Mouse (Mus musculus) olfactory bulb, adult 2 months (tissue): Measurements from ENCODE around the gene Ino80d. TPM values are rescaled to one million over a fixed set of nuclear protein-coding genes. Genes with fewer than 3 reads are reported as not detected.

Source experiments
- H3K27ac ChIP-seq: fragments of 200-500 bp; 2 replicates; pipeline ENCODE4 v1.5.1; 2012; ENCODE audit warnings: low read depth, low read length; ENCODE audit not compliant: insufficient read depth
- H3K4me1 ChIP-seq: fragments of 200-500 bp; 2 replicates; pipeline ENCODE4 v1.6.1; 2012; ENCODE audit warnings: low read length; ENCODE audit not compliant: control insufficient read depth, insufficient read depth
- H3K4me3 ChIP-seq: fragments of 200-500 bp; 2 replicates; pipeline ENCODE4 v1.5.1; 2012; ENCODE audit warnings: mild to moderate bottlenecking, low read depth, low read length, moderate library complexity; ENCODE audit not compliant: insufficient read depth
- CTCF ChIP-seq: fragments of 200-500 bp; IDR thresholded peaks from 2 replicates; pipeline ENCODE4 v1.5.1; 2012; ENCODE audit warnings: low read depth, mild to moderate bottlenecking, low read length, moderate library complexity; ENCODE audit not compliant: insufficient read depth
- POLR2A ChIP-seq: fragments of 200-500 bp; IDR thresholded peaks from 2 replicates; pipeline ENCODE4 v1.6.1; 2012; ENCODE audit warnings: mild to moderate bottlenecking, low read depth, low read length, moderate library complexity; ENCODE audit not compliant: insufficient read depth
- WGBS: fragments of 180-500 bp; shearing (Covaris S2); methylation state at CpG from one replicate; pipeline ENCODE4 v1.1.7; 2018; 5-methylcytosine and 5-hydroxymethylcytosine counted together
- polyA plus RNA-seq: library from polyadenylated mRNA; stranded (reverse); fragments of >200 nt; gene quantifications from 2 replicates; pipeline ENCODE4 v1.2.4, GENCODE M21; 2012; ENCODE audit warnings: low replicate concordance; ENCODE audit not compliant: missing spikeins, insufficient read depth, insufficient read length

Ino80d gene
- polyA plus RNA-seq, 1 experiment: not detected

DNA sequence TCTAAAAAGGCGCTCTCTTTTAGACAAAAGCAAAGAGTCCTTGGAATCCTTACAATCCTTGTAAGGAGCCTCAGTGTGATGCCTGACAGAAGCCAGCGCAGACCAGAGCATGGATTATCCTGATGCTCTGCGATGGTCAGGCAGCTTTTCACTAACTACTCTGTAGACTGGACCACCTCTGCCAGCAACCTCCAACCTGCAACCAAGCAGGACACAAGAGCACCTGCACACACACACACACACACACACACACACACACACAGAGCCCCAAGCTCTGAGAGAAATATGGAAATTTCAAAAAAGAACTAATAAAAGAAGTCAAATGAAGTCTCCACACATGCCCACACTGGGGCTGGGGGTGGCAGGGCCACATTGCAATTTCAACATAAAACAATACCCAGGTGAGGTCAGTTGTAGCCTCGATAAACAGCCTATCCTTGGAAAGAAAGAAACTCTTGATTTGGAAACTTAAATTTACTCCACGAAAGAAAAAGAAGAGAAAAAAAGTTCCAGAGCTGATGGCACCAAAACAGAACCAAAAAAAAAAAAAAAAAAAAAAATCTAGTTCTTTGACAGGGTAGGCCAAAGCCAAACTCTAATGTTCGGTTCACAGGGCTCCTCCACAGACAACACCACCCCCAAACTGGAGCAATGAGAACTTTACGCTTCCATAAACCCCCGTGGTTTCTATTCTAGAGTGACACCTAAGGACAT, 2.2 kb downstream of the Ino80d start:
- H3K4me1 ChIP-seq: peaks cover 11% of the 10 kb centered on the region
- no peak overlapping the region for H3K27ac ChIP-seq
- peak overlapping the region; percentile 75 for H3K4me3 ChIP-seq
- TF ChIP-seq POLR2A (no peak), CTCF (no peak)
- 33% methylated on average over 8 of the region's 8 CpGs for WGBS

- TF ChIP-seq CTCF (peak; percentile 38; the same call in 1 of the 2 replicates), POLR2A (no peak)
- no peak overlapping the region for H3K27ac ChIP-seq
- WGBS: 51% methylated on average over 7 of the region's 7 CpGs
These were observed 3.8 kb downstream of the Ino80d start for GRCm38 (mm10) chr1:63110536-63111285.

DNA sequence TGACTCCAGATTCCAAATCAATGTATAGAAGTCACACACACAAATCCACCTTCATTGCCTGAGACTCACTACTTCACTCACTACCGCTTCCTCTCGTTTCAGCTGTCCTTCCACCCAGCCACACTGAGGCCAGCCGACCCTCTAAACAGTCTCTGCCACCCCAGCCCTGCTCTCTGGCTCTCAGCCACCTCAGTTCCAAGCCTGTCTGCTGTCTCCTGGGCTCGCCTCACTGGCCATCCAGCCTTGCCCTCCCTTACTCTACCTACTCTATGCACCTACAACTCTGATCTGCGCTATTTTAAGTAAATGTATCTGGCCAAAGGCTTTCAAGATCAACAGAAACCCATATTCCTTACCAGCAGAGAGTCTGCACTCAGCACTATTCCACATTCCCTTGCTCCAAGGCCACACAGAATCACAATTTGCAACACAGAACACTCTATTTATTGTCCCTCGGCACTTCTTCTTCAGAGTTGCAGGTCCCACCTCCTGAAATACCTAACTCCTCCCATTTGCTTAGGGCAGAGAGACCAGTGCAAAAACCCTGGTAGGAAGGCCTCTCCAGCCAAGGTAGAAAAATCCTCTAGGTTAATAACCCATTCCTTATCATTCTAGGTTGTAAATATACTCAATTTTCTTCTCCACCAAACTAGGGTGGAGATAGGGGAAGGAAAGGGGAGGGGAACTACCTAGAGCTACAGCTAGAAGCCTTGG, 6.7 kb downstream of the Ino80d start:
- TF ChIP-seq CTCF (no peak), POLR2A (no peak)
- H3K4me1 ChIP-seq: peaks cover 8% of the 10 kb centered on the region
- no peak overlapping the region for H3K4me3 ChIP-seq
- H3K27ac ChIP-seq: no peak overlapping the region
- 58% methylated on average over 6 of the region's 6 CpGs for WGBS

More at GRCm38 (mm10) chr1:63110536-63111285, 3.8 kb downstream of the Ino80d start:
- H3K4me3 ChIP-seq: no peak overlapping the region
- H3K4me1 ChIP-seq: peaks cover 10% of the 10 kb centered on the region

GRCm38 (mm10) chr1:63102758-63103451, 11.6 kb downstream of the Ino80d start:
- 92% methylated on average over 12 of the region's 12 CpGs for whole genome bisulfite sequencing
- H3K27ac ChIP-seq: no peak overlapping the region
- H3K4me3 ChIP-seq: no peak overlapping the region
- peaks cover 5% of the 10 kb centered on the region; the same call in 1 of the 2 replicates for H3K4me1 ChIP-seq
- TF ChIP-seq POLR2A: no peak
- TF ChIP-seq CTCF: no peak

GRCm38 (mm10) chr1:63100196-63100595, 14.3 kb downstream of the Ino80d start:
- Histone ChIP-seq H3K4me1 (no peaks in the 10 kb centered on the region), H3K4me3 (no peak overlapping the region), H3K27ac (no peak overlapping the region)
- no peak for TF ChIP-seq POLR2A
- no peak for TF ChIP-seq CTCF
- 74% methylated on average over 8 of the region's 8 CpGs for WGBS

DNA sequence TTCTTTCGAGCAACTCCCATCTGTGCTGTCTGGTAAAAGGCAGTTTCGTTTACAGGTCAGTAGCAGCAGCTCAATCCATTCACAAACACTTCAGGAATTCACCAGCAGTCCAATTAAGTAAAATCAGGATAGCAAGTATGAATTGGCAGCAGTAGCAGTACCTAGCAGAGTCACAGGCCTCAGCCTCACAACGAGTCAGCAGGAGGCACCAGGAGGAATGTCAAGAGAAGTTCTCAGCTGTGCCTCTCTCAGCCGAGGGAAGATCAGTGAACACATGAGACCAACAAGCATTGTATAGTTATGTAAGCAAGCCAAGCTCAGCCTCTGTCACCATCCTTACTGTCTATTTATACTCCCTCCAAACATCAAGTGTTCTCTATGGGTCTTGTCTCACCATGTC, 15.6 kb downstream of the Ino80d start:
- TF ChIP-seq POLR2A (no peak), CTCF (no peak)
- H3K4me1 ChIP-seq: no peaks in the 10 kb centered on the region
- H3K27ac ChIP-seq: no peak overlapping the region
- H3K4me3 ChIP-seq: no peak overlapping the region
- WGBS: 74% methylated on average over 4 of the region's 4 CpGs

GRCm38 (mm10) chr1:63096071-63096470, 18.4 kb downstream of the Ino80d start:
- TF ChIP-seq POLR2A (no peak), CTCF (no peak)
- no peak overlapping the region for H3K27ac ChIP-seq
- no peak overlapping the region for H3K4me3 ChIP-seq
- WGBS: 62% methylated on average over 5 of the region's 5 CpGs
- no peaks in the 10 kb centered on the region for H3K4me1 ChIP-seq

- WGBS: 88% methylated on average over 5 of the region's 5 CpGs
- TF ChIP-seq POLR2A (no peak), CTCF (no peak)
- Histone ChIP-seq H3K4me1 (peaks cover 3% of the 10 kb centered on the region), H3K27ac (no peak overlapping the region), H3K4me3 (no peak overlapping the region)
These were observed 24.7 kb downstream of the Ino80d start for GRCm38 (mm10) chr1:63089795-63090194.

DNA sequence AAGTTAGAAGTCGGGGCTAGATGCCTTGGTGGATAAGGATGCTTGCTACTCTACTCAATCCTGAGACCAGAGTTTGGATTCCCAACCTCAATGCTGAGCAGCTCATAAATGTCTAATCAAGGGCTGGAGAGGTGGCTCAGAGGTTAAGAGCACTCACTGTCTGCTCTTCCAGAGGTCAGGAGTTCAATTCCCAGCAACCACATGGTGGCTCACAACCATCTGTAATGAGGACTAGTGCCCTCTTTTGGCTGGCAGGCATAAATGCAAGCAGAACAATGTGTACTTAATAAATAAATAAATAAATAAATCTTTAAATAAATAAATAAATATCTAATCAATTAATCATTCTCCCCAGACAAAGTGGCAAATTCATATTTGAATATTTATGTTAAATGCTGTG, 25.9 kb downstream of the Ino80d start:
- WGBS: 98% methylated on average over 1 of the region's 1 CpGs
- no peak overlapping the region for H3K4me3 ChIP-seq
- no peak for TF ChIP-seq POLR2A
- TF ChIP-seq CTCF: no peak
- H3K27ac ChIP-seq: no peak overlapping the region
- H3K4me1 ChIP-seq: peaks cover 3% of the 10 kb centered on the region
